Mouse (Mus musculus): ENCODE data around the gene Acox2.
"Not testable (repeated sequence)": the region's sequence is repeated elsewhere in the genome, so short reads cannot be mapped to it uniquely, and the experiment has no call there.

Gene Acox2

GRCm38 (mm10) chr14:8259166-8259565, at the start of gene Acox2:
Gene Acox2 (minus strand): TSS chr14:8259353.
- peak in 1 of 2 experiments; percentile 13 for DNase-seq

- DNase-seq: no peak
Measured at GRCm38 (mm10) chr14:8308650-8309049, 49.5 kb upstream of the Acox2 start.

DNA sequence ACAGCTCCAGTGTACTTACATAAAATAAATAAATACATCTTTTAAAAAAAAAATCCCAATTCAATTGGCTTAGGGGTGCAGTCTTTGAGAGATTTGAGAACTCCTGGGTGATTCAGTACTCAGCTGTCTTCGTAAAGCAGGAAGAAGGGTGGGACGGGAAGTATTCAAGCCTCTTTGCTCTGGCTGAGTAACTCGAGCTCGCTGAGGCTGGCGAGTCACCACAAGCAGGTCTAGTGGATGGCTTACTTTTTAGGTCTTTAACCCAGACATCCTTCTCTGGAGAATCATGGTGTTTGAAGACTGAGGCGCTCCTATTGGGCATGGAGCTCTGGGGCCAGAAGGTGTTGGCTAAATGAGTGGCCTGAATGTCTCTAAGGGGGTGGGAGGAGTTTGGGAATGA, 47.7 kb upstream of the Acox2 start:
- no peak for DNase-seq

GRCm38 (mm10) chr14:8305014-8305413, 45.9 kb upstream of the Acox2 start:
- peak; percentile 34 to 59 for DNase-seq

DNA sequence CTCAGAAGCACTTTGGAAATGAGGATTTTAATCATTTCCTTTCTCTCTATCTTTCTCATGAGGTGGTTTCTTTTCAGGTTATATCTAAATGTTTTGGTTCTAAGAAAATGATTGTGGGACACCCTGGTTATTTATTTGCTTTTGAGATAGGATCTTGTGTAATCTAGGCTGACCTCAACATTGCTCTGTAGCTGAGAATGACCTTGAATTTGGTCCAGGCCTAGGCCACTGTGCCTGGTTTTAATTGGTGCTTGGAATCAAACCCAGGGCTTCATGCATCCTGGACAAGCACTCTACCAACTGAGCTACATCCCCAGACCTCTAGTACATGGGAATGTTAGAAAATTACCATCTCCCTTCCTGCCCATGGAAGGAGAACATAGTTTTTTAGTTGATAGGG, 44.9 kb upstream of the Acox2 start:
- no peak for DNase-seq

DNA sequence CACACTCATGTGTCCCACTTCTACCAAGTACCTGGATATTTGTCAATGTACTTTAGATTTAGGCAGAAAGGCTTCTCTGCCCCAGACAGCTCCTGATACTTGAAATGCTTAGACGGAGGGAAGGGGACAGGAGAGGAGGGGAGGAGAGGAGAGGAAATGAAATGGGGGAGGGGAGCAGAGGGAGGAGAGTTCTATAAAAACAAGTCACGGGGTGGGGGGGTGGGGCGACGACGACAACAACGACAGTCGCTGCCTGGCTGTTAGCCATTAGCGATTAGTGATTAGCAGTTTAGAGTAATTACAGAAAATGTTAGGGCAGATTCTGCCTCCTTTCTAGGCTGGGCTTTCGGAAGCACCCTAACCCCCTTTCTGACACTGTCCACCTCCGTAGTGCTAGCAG, 43.5 kb upstream of the Acox2 start:
- no peak for DNase-seq

DNA sequence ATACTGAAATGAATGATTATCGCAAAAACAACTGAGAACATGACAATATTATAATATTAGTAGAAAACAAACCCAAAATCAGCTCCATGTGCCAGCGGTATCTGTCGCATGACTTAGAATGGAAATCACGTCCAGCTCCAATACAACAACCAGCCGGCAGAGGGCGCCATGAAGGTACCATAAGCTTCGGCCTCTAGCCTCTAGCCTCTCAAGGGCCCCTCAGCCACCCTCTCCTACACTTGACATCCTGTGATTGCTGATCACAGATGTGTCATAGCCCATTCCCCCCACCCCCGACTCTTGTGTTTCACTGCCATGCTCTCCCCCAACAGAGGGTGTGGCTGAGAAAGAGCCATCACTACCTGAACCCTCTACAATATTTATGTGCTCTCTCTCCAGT, 41.1 kb upstream of the Acox2 start:
- DNase-seq: peak; percentile 50 to 62

DNA sequence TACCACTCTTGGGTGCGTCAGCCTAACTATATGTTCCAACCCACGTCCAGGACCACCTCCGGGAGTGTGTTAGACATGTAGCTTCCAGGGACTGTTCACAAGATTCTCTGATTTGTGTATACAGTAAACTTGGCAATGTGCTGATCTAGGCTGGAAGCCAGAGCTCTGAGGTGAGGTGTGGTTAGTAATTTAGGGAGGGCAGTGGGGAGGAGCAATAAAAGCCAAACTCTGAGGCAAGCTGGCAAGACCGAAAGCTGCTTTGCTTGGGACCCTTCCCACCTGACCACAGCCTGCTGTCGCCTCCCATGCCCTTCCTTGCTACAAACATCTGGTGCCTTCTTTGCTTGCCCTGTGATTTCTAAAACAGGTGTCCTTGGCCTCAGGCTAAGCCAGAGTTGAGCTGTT, 38.7 kb upstream of the Acox2 start:
- peak; percentile 63 to 78 for DNase-seq

- DNase-seq: no peak
Measured at GRCm38 (mm10) chr14:8294257-8294656, 35.1 kb upstream of the Acox2 start.

GRCm38 (mm10) chr14:8286595-8286994, 27.4 kb upstream of the Acox2 start:
- DNase-seq: not testable (repeated sequence)

- DNase-seq: no peak
Measured at GRCm38 (mm10) chr14:8283784-8284183, 24.6 kb upstream of the Acox2 start.

- not testable (repeated sequence) for DNase-seq
Measured at GRCm38 (mm10) chr14:8271281-8271680, 12.1 kb upstream of the Acox2 start.

GRCm38 (mm10) chr14:8264378-8264777, 5.2 kb upstream of the Acox2 start:
- DNase-seq: no peak

- no peak for DNase-seq
Measured at GRCm38 (mm10) chr14:8262242-8262641, 3.1 kb upstream of the Acox2 start.

- DNase-seq: no peak
Measured at GRCm38 (mm10) chr14:8260214-8260613, 1.1 kb upstream of the Acox2 start.

DNA sequence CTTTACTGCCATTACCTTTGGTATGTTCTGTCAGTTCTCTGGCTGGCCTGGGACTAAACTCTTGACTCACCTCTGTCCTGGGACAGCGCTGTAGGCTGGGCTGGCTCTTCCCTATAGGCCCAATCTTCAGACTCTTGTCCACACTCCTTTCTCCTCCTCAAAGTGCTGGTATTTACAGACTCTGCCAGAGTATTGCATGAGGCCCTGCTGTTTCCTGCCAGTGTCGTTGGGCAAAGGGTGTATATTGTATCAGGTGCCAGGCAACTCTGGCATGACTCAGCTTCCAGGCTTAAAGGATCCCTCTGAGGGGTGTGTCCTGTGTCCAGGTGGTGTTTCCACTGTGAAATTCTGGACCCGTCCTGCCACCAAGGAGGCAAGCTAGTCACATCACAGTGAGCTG, 401 bp downstream of the Acox2 start:
- peak; percentile 50 to 80 for DNase-seq

DNA sequence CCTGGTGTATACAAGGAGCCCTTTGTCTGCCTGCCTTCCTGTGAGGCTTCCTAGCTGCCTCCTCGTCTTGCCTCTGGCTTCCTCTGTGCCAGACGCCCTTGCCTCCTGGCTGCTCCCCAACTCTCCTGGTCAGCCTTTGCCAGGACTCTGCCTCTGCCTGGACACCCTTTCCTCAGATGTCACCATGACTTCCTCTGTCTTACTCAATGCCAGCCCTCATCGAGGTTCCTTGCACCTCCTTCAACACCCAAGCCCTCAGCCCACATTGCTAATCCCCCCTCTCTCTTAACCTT, 872 bp downstream of the Acox2 start:
- DNase-seq: peak in 1 of 2 experiments; percentile 43

DNA sequence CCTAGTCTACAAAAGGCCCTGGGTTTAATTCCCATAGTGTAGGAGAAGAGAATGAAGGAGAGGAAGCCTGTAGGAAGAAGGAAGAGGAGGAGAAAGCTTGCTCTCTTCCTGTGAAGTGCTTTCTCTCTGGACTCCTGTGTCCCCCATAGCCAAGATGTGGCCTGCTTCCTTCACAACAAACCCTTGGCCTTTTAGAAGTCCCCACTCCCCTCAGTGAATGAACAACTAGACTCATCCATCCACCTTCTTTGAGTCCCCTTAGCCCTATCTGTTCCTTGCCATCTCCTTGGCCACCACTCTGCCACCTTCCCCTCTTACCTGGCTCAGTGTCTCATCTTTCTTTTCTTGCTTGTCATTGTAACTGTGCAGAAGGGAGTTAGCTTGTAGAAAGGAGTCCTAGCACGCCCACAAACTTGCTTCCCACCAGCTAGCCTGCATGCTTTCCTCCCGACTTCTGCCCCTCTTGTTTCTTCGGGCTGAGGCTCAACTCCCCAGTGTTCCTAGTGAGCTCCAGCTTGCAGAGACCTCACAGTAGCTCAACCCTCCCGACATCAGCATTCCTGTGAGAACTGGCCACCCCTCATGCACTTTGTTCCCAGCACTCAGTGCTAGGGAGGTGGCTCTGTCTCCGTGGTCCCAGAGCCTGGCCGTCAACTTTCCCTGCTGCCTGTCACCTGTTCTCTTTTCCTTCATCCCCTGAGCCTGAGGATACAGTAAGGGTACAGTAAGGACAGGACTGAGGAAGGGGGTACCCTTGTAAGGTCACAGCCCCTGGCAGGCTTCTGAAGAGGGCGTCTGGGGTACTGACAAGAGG, 1.4 kb downstream of the Acox2 start:
- no peak for DNase-seq

GRCm38 (mm10) chr14:8256881-8257280, 2.3 kb downstream of the Acox2 start:
- no peak for DNase-seq

DNA sequence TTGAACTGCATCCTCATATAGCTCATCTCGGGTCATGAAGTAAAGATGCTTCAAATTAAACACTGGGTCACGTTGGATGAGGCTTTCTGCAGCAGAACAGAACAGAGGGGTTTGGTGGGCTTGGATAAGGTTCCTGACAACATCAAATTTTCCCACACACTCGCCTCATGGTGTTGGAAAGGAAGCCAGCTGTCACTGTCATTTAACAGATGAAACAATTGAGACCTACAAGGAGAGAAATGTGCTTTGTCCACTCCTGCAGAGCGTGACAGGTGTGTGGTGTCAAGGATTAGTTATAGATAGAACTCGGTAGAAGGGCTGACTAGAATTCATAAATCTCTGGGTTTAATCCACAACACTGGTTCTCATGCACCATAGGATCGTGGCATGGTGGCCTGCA, 3.1 kb downstream of the Acox2 start:
- DNase-seq: no peak

GRCm38 (mm10) chr14:8255076-8255729, 4.0 kb downstream of the Acox2 start:
- peak; percentile 41 to 50 for DNase-seq

GRCm38 (mm10) chr14:8251330-8251885, 7.7 kb downstream of the Acox2 start:
- DNase-seq: no peak

GRCm38 (mm10) chr14:8250141-8250871, 8.8 kb downstream of the Acox2 start:
- DNase-seq: no peak

DNA sequence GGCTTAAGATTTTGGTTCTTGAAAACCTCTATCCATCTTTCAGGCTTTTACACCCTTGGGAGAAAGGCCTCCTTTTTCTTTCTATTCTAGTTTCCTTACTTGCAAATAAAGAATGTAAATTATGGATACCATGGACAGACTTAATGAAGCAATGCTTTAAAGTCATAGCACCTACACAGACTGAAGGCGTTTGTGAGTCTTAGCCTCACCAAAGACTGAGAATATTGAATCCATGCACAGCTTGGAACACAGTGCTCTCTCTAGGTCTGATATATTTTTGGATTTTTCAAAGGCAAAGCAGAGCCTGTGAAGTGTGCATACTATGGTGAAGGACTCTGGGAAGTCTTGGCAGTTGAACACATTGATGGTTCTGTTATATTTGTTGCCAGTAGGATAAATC, 9.9 kb downstream of the Acox2 start:
- no peak for DNase-seq

All from lung, adult 18-20 months (tissue).